Mouse (Mus musculus): Measurements from ENCODE around the gene Gulp1.
A peak's percentile ranks its signal among the peaks of the same experiment; 100 is the strongest.

GRCm38 (mm10) chr1:44741256-44741655 is 189.9 kb downstream of the Gulp1 start:
- TF ChIP-seq CTCF (IDR thresholded peaks at IDR 0.05) (peak; percentile 65), EP300 (IDR thresholded peaks at IDR 0.05; ENCODE audit: insufficient read depth, low read depth, low read length) (no peak), POLR2A (IDR thresholded peaks at IDR 0.05; ENCODE audit: insufficient read depth, low read depth, low read length) (no peak)
